Mouse (Mus musculus): Measurements from ENCODE around the gene Hfe.
"Not testable (repeated sequence)": the region's sequence is repeated elsewhere in the genome, so short reads cannot be mapped to it uniquely, and the experiment has no call there.

Hfe gene

GRCm38 (mm10) chr13:23744421-23745380, 34.0 kb upstream of the Hfe start:
- no peak for DNase-seq (ENCODE audit: low read depth, low spot score)

DNA sequence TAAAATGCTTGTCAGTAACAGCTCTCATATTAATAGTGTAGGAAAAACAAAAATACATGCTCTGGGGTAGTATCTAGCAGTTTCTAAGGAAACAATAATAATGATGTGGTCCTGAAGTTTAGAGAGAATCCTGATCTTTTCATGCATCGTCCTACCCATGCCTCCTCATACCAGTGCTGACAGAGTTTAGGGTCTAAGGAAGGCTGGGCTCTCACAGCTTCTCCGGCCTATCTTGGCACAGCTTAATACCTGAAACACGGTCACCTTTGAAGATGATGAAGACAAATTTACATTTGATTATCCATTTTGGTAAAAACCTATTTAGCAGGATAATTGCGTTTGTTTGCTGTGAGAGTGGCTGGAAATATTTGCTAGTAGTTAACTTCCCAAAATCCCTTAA, 33.3 kb upstream of the Hfe start:
- DNase-seq (ENCODE audit: low read depth, low spot score): no peak

DNA sequence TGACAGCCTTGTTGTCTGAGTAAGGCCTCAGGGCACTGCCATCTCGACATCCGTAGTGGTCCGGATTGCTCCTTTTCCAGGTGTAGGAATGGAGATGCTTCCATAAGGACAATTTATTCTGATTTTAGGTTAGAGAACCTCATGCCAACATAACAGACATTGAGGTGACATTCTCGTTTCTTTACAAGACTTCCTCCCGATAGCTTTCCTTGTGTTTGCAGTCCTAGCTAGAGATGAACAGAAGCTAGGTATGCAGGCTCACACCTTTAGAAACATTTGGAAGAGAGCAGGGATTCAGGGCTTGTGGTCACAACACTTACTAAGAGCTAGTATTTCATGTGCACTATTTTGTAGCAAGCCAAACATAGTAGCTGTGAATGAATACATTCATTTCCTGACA, 32.6 kb upstream of the Hfe start:
- DNase-seq (ENCODE audit: low read depth, low spot score): no peak

- DNase-seq (ENCODE audit: low read depth, low spot score): no peak
Measured at GRCm38 (mm10) chr13:23742007-23742406, 31.4 kb upstream of the Hfe start.

GRCm38 (mm10) chr13:23740910-23741309, 30.3 kb upstream of the Hfe start:
- no peak for DNase-seq (ENCODE audit: low read depth, low spot score)

- no peak for DNase-seq (ENCODE audit: low read depth, low spot score)
Measured at GRCm38 (mm10) chr13:23740256-23740840, 29.7 kb upstream of the Hfe start.

GRCm38 (mm10) chr13:23739922-23740252, 29.2 kb upstream of the Hfe start:
- DNase-seq (ENCODE audit: low read depth, low spot score): no peak

- DNase-seq (ENCODE audit: low read depth, low spot score): peak; percentile 98
Measured at GRCm38 (mm10) chr13:23739069-23739921, 28.6 kb upstream of the Hfe start.

DNA sequence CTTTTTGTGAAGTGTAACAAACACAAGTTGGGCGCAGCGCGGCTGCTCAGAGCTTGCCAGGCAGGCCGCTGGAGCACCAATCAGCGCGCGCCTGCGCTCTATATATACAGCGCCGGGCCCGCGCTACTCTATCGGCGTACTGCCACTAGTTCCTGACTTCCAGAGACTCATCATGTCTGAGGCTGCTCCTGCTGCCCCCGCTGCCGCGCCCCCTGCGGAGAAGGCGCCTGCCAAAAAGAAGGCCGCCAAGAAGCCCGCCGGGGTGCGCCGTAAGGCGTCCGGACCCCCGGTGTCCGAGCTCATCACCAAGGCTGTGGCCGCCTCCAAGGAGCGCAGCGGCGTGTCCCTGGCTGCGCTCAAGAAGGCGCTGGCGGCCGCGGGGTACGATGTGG, 28.0 kb upstream of the Hfe start, which contains the start of gene Hist1h1c:
Gene Hist1h1c, plus strand, starts transcription at position 132 of the 392 bp plus-strand sequence.
- peak; percentile 77 for DNase-seq (ENCODE audit: low read depth, low spot score)

- DNase-seq (ENCODE audit: low read depth, low spot score): no peak
Measured at GRCm38 (mm10) chr13:23738041-23738440, 27.4 kb upstream of the Hfe start.

GRCm38 (mm10) chr13:23737091-23737490, 26.4 kb upstream of the Hfe start:
- DNase-seq (ENCODE audit: low read depth, low spot score): no peak

GRCm38 (mm10) chr13:23732156-23732804, 21.6 kb upstream of the Hfe start:
- DNase-seq (ENCODE audit: low read depth, low spot score): no peak

- no peak for DNase-seq (ENCODE audit: low read depth, low spot score)
Measured at GRCm38 (mm10) chr13:23730479-23730878, 19.8 kb upstream of the Hfe start.

DNA sequence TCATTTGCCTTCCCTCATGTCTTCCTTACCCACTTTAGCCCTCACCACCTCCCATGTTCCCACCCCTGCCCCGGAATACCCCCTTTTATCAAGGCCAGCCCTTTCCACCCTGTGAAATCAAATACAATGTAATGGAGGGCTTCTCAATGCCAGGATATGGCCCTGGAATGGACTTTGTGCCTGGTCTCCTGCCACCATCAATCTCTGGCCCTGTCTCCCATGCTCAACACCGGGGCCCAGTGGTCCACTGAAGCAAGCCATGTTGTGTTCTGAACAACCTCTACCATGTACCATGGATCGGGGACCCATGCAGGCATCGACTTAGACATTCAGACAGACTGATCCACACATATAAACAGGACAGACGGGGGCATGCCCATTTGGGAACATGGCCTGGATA, 19.1 kb upstream of the Hfe start:
- no peak for DNase-seq (ENCODE audit: low read depth, low spot score)

- DNase-seq (ENCODE audit: low read depth, low spot score): no peak
Measured at GRCm38 (mm10) chr13:23729192-23729525, 18.5 kb upstream of the Hfe start.

DNA sequence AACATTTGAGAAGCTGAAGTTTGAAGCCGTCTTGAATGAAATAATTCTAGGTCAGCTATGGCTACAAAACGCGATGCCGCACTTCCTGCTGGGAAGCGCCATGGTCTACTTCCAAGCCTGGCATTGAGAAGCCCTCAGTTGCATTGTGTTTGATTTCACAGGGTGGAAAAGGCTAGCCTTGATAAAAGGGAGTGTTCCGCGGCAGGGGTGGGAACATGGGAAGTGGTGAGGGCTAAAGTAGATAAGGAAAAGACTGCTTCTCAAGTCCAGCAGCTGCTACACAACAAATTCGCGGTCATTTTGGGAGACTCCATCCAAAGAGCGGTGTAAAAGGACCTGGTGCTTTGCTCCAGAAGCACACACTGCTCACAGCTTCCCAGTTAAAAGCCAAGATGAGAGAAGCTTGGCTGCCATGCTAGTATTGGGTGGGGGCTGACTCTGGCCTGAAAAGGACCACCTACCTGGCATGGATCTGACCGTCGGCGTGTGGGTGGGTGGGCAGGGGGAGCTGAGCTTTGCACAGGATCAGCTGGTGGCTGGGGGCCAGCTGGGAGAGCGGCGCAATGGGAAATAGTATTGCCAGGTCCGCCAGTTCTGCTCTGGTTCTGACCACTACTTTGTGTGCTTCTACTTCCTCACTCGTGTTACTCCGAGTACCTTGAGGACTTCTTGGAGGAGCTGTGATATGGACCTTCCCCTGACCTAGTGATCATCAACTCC, 18.0 kb upstream of the Hfe start:
- no peak for DNase-seq (ENCODE audit: low read depth, low spot score)

GRCm38 (mm10) chr13:23725213-23725612, 14.6 kb upstream of the Hfe start:
- DNase-seq (ENCODE audit: low read depth, low spot score): no peak

GRCm38 (mm10) chr13:23724239-23724638, 13.6 kb upstream of the Hfe start:
- DNase-seq (ENCODE audit: low read depth, low spot score): no peak

DNA sequence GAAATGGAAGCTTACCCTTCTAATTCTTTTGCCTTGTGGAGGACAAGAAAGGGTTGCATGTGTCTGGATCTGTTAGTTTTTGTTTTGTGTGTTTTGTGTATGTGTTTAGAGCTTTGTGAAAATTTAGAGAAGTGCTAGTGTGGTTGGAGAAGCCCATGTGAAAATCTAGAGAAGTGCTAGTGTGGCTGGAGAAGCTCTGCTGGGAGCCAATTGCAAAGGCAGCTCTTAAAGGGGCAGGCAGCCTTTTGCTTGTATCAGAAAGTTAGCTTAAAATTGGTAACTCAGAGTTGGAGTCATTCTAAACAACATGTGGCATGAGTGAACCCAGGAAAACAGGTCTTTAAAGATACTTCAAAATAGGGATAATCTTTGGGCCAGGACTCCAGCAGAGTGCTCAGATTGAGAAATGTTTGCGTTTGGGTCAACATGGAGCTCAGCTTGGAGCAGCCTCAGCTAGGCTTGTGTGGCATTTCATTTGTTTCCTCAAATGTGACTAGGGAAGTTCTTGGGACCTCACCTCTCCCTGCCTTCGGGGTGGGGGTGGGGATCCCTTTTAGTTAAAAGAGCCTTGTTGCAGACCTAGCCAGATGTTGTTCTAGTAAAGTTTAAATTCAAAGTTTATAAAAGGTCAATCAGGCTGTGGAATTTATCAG, 7.1 kb upstream of the Hfe start:
- DNase-seq (ENCODE audit: low read depth, low spot score): not testable (repeated sequence)

- no peak for DNase-seq (ENCODE audit: low read depth, low spot score)
Measured at GRCm38 (mm10) chr13:23717176-23717575, 6.5 kb upstream of the Hfe start.

Measured in telencephalon, adult 2 months (tissue).